Mouse (Mus musculus) CH12F3 (cell line): ENCODE results near the gene Aldh16a1.
"Not testable (repeated sequence)": the region's sequence is repeated elsewhere in the genome, so short reads cannot be mapped to it uniquely, and the experiment has no call there.

Source experiments
- in situ Hi-C: fragments of 300-500 bp; cut with MboI; formaldehyde crosslinking; loops from 2 replicates; pipeline ENCODE4 v1.14.3; 2020; ENCODE audit warnings: low sequenced_read_pairs

Aldh16a1 gene

GRCm38 (mm10) chr7:45137171-45138006 lies 17.0 kb downstream of the Aldh16a1 start:
- in situ Hi-C loops: no loop called here

DNA sequence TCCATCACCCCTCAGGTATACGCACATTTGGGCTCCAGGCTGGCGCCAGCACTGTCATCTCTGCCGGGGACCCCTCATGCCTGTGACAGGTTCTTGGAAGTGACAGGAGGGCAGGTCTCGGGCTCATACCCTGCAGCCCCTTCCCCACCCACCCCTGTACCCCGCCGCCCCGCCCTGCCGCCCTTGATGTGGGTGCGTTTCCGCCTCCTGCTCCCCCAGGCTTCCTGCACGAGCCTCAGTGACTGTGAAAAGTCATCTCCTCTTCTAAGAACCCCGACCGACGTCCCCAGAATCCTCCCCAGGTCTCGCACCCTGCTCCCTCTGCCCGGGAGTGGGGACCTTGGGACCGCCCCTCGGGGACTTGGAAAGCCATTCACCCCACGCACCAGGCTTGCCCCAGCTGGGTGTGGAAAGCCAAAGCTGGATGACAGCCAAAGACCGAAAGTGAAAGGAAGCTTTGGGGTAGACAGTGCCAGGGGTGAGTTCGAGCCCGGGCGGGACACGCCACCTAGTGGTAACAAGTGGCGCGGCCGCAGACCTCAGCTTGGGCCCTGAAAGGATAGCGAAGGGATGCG lies 18.3 kb downstream of the Aldh16a1 start, which contains the start of the genes Gm45713 and Flt3l:
Gene Gm45713, minus strand, starts transcription at position 239 of the 575 bp plus-strand sequence.
Gene Flt3l, minus strand, starts transcription at position 440 of the 575 bp plus-strand sequence.
- in situ Hi-C loops: no loop called here

DNA sequence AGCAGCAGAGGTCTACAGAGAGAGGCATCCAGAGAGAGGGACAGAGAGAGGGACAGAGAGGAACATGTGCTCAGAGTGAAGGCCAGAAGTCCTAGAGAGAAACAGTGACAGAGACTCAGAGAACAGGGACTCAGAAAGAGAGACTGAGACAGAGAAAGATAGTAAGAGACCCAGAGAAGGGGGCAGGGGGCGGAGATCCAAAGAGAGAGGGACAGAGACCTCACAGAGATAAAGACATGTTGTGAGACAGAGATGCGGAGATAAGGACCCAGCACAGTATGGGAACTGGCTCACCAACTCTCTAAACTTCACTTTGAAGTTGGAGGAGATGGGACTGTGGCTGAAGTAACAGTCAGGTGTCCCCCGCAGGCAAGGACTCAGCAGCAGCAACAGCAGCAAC lies 19.0 kb downstream of the Aldh16a1 start:
- in situ Hi-C loops: no loop called here

DNA sequence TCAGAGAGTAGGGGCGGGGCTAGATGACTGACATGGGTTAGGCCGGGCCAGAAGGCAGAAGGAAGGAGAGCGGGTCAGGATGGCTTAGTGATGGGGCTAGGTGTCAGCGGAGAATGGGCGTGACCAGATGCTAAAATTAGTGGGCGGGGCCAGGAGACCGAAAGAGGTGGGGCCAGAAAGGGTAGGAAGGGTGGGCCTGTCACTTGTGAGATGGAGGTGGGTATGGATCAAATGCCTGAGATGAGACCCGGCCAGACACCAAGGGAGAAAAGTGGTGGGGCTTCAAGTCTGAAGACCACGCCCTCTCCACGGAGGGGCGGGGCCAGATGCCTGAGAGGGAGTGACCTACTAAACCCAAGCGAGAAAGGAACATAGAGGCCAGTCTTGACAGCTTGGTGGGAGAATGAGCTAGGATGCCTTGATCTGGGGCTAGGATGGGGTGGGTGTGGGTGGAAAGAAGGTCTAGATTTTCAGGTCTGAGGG lies 19.8 kb downstream of the Aldh16a1 start:
- in situ Hi-C loops: no loop called here

- in situ Hi-C loops: no loop called here
These were observed 20.8 kb downstream of the Aldh16a1 start for GRCm38 (mm10) chr7:45133446-45134159.

DNA sequence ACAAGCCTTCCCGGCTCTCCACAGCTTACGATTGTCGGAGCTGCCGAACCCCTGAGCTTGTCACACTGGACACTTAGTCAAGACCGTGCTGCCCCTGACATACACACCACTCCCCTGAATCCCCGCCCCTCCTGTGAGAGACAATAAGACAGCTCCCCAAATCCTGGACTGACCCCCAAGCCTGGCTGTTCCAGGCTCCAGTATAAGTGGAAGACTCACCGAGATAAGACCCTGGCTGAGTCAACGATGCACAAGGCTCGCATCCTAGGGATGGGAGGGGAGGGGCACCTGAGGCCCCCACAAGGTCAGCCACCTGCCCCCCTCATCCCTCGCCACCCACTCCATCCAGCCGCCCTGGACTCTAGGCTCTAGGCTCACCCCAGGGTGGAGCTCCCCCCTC lies 22.5 kb downstream of the Aldh16a1 start:
- in situ Hi-C loops: no loop called here

DNA sequence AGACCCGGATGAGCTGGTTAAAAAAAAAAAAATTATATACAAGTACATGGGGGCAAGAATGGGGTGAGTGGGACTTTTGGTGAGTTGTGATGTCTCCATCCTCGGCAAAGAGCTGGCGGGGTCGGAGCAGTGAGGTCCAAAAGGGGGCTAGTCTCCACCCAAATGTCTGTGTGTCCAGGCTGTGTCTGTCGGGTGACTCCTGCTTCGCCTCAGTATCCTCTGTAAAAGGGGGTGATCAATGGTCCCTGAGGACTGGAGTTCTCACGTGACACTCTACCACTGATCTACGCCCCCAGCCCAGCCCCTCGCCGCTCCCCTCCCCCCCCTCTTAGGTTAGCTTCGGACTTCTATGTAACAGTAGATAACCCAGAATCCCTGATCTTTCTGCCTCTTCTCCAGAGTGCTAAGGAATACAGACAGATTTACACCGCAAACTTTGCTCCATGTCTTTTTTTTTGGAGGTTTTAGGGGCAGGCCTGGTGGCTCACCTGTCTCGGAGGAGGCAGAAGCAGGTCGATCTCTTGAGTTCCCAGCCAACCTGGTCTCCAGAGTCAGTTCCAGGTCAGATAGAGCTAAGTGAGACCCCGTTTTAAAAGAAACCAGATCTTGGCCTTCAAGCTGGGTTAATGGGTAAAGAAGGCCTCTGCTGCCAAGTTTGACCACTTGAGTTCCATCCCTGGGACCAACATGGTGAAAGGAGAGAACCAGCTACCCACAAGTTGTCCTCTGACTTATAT lies 24.4 kb downstream of the Aldh16a1 start:
- in situ Hi-C loops: no loop called here

DNA sequence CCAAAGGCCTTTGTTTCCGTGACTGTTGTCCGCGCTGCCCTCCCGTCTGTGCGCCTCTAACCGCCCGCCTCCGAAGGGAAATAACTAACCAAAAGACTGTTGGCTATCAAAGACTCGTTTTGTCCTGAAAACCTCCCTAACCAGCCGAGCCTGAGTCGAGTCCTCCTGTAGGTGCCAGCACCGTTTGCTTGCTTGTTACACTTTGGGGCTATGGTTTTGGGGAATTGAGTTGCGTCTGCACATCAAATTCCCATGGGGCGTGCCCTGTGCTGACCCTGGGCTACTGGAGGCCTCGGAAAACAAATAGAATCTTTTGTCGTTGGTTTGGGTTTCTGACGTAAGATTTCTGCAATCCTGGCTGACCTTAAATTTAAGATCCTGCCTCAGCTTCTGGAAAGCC lies 25.1 kb downstream of the Aldh16a1 start:
- in situ Hi-C loops: no loop called here

- in situ Hi-C loops: no loop called here
These were observed 25.6 kb downstream of the Aldh16a1 start, which contains the start of gene Rpl13a for GRCm38 (mm10) chr7:45128624-45129246. Gene Rpl13a (minus strand): TSS chr7:45128761.

- in situ Hi-C loops: no loop called here
These were observed 26.6 kb downstream of the Aldh16a1 start for GRCm38 (mm10) chr7:45127700-45128224.

GRCm38 (mm10) chr7:45126844-45127699 lies 27.3 kb downstream of the Aldh16a1 start:
- in situ Hi-C loops: no loop called here

DNA sequence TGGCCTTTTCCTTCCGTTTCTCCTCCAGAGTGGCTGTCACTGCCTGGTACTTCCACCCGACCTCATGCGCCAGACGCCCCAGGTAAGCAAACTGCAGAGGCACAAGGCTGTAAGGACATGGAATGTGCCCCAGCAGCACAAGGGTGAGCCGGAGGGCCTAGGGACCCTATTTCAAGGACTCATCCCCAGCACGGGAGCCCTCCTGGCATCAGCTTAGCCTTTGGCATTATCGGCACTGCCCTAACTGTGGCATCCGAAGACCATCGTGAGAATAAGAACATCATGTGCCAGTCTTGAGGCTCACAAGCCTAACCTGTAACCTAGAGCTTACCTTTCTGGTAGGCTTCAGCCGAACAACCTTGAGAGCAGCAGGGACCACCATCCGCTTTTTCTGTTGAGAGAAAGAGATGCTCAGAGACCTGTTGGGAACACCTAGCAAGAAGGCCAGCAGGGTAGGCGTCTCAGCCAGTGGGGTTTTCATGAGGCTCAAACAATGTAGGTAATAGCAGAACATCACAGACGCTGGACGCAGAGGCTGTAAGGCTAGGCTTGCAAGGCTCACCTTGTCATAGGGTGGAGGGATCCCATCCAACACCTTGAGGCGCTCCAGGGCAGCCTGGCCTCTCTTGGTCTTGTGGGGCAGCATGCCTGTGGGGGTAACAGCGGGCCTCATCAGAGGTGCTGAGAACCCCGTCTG lies 28.1 kb downstream of the Aldh16a1 start:
- in situ Hi-C loops: no loop called here

GRCm38 (mm10) chr7:45125649-45126048 lies 28.7 kb downstream of the Aldh16a1 start:
- in situ Hi-C loops: not testable (repeated sequence)

DNA sequence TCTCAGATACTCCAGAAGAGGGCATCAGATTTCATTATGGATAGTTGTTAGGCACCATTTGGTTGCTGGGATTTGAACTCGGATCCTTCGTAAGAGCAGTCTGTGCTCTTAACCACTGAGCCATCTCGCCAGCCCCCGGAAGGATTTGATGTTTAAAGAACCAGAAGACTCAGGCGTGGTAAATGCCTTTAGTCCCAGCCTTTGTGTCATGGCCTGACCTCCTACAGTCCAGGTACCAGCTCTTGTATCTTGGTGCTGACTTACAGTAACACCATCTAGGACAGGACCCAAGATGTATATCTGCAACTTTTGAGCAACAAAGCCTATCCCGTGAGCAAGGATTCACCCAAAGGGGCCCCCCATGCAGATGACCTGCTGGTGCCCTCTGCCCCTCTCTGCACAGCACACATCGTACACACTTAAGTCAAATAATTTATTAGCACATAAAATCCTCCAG lies 29.2 kb downstream of the Aldh16a1 start:
- in situ Hi-C loops: no loop called here

DNA sequence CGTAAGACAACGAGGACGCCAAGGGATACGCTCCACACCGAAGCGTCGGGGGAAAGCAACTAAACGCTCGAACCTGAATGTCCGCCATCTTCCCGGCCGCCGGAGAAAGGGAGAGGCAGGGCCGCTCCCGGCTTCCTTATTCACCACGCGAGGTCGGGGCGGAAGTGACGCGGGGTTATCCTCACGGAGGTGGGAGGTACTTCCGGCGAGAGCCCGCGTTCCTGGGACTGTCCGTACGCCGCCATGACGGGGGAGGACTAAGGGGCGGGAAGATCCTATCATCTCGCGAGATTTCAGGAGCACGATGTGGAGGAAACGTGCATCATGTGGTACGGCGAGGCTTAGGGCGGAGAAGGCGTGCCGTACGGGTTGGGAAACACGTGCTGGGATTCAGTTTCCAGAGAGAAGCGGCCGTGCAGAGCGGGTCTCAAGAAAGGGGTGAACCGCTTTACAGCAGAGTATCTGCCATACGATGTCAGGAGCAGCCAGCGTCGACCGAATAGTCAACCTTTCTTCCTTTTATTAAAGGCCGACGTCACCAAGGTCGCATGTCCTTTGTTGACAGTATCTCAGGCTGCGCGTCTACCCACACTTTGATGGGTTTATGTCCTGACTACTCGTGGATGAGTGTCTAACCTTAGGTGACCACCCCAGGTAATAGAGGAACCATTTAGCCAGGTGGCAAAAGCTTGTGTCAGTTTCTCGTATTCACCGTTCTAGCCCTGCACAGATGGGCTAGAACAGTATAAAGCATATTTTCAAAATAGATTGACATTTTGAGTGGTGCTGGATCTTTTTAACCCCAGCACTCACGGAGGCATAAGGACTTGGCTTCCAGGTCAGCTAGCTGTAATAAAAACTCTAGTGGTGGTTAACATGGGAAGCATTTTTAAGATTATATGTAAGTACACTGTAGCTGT lies 29.9 kb downstream of the Aldh16a1 start, which contains the start of gene Rps11:
Gene Rps11, minus strand, starts transcription at position 216 of the 920 bp plus-strand sequence.
- in situ Hi-C loops: no loop called here

GRCm38 (mm10) chr7:45123186-45123570 lies 31.2 kb downstream of the Aldh16a1 start:
- in situ Hi-C loops: no loop called here

DNA sequence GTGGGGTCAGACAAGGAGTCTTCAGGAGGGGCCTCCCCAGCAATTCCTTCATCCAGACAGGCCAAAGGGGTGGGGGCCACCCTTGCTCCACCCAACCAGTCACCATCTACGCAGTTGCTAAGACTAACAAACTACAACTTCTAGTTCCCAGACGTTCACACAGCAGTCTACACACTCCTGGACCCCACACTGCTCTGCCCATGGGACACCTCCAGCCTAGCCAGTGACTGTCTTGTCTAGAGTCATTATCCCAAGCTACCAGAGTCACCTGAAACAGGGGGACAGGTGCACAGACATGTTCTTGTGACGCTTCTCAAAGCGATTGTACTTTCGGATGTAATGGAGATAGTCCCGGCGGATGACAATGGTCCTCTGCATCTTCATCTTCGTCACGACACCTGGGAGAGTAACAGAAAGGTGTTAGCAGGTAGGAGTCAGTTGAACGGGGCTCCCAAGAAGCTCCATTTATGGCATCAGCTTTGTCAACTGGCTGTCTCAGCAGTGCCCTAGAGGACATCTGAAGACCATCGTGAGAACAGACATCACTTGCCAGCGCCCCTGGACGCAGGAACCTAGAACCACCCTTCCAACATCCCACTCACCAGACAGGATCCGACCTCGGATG lies 31.7 kb downstream of the Aldh16a1 start:
- in situ Hi-C loops: no loop called here
